Mouse (Mus musculus) layer of hippocampus, postnatal 14 days (tissue): ENCODE data around the gene Trp53inp2. TPM values are rescaled to one million over a fixed set of nuclear protein-coding genes. Genes with fewer than 3 reads are reported as not detected.

Source experiments
- DNase-seq, 2 experiments: peaks; one replicate each; pipeline ENCODE4 v3.0.0; 2021 to 2022; ENCODE audit warnings: low spot score in 2 of 2, mixed read lengths in 1 of 2
- microRNA-seq, 2 experiments: library from miRNA; unstranded; fragments of <30 nt; microRNA quantifications; one replicate each; pipeline ENCODE4 v1.2.0; 2021
- total RNA-seq, 2 experiments: library from RNA; stranded (reverse); gene quantifications; 2 replicates each; pipeline ENCODE4 v1.2.3; 2021

Gene Trp53inp2
- total RNA-seq, 2 experiments from 2014 or later = 235 TPM

DNA sequence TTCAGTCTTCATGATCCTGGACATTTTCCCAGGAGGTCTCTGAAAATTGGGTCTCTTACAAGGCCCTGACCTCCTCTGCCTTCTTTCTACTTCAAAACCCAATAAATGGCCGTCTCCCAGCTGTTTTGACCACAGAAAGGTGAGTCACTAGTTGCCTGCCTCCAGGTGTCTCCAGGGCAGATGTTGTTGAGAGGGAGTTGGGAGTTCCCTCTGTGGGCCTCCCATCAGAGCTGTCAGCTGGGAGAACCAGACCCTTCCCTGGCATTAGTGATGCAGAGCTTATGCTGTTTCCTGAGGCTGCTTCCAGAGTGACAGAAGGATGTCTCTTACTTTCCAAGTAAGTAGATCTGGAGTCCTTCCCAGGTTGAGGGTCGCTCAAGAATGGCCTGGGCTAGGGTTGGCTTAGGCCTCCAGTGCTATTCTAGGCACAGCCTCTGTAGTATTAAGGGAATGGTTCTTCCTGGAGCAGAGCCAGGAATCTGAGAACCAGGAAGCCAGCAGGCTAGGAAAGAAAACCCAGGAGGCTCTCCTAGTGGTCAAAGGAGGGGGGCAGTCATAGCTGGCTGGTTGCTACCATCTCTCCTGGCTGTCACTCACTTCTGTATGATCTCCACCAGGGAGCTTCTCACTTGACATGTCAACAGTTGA is 2.1 kb downstream of the Trp53inp2 start:
- peak in 1 of 2 experiments; percentile 55 for DNase-seq

DNA sequence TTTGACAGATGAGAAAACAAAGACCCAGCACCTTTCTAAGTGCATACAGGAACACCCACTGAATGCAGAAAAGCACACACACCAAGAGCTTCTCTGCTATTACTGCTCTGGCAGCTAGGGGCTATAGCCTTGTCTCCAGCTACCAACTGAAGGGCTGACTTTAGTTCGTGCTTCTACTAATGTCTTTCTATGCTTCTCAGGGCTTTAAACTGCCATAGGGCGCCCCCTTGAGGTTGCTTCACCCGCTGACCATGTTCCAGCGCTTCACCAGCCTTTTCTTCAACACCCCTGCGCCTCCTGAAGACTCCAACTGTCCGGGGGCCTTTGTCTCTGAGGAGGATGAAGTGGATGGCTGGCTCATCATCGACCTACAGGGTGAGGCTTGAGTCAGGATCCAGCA is 4.2 kb downstream of the Trp53inp2 start:
- peak; percentile 76 to 82 for DNase-seq

DNA sequence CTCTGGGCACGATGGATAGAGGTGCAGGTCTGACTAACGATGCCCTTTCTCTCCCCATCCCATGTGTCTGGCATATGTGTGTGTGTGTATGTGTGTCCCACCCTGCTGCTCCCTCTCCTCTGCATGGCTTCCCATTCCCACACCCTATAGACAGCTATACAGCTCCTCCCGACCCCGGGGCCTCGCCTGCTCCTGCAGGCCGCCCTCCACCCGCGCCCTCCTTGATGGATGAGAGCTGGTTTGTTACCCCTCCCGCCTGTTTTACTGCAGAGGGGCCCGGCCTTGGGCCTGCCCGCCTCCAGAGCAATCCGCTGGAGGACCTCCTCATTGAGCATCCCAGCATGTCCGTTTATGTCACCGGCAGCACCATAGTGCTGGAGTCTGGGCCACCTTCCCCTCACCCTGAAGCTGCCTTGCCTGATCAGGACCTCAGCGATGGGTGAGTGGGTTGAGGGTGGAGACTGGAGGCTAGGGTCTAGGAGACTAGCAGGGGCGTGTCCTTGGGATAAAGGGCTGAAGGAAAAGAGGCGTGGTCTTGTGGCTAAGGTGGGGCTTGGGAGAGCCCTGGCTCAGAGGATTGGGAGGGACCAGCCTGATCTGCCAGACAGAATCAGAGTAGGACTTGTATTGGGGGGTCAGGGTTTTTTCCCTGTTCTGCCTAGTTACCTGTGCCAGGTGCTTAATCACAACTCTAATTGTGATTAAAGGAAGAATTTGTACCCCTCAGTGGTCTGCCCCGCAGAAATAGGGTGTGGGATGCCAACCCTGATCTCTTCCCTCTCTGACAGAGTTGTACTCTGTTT is 5.1 kb downstream of the Trp53inp2 start:
- no peak for DNase-seq

GRCm38 (mm10) chr2:155386534-155386899 is 5.7 kb downstream of the Trp53inp2 start:
- DNase-seq = no peak

DNA sequence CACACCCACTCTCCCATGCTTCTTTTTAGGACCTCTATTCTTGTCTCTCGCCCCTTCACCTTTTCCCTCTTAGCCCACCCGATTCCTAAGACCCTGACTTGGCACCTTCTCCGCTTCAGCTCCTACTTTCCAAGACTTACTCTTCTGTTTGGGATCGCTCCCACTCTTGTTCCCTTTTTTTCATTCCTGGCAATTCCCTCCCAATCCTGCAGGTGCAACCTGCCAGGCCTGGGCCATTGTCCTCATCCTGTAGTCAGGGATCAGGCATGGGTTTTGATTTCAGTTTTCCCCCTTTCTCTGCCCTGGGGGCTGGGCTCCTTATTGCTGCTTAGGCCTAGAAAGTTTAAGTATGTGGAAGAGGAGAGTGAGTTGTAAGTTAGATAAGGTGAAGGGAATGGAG is 6.2 kb downstream of the Trp53inp2 start:
- DNase-seq = no peak

- DNase-seq = no peak
Observed at GRCm38 (mm10) chr2:155388573-155388972, 7.7 kb downstream of the Trp53inp2 start.

- no peak for DNase-seq
Observed at GRCm38 (mm10) chr2:155394586-155394985, 13.7 kb downstream of the Trp53inp2 start.

DNA sequence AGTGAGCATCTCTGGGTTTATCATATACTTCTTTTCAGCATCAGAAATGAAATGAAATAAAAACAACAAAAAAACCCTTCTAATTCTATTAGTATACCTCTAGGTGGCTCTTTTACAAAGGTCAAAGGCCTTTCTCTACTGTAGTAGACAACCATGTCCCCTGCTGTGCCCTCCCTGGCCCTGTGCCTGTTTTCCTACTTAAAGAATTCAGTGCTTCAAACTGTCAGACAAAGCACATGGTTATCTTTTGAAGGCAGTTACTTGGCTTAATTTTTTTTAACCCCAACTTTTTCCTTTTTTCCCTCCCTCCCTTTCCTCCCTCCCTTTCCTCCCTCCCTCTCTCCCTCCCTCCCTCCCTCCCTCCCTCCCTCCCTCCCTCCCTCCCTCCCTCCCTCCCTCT is 19.4 kb downstream of the Trp53inp2 start:
- DNase-seq = no peak

DNA sequence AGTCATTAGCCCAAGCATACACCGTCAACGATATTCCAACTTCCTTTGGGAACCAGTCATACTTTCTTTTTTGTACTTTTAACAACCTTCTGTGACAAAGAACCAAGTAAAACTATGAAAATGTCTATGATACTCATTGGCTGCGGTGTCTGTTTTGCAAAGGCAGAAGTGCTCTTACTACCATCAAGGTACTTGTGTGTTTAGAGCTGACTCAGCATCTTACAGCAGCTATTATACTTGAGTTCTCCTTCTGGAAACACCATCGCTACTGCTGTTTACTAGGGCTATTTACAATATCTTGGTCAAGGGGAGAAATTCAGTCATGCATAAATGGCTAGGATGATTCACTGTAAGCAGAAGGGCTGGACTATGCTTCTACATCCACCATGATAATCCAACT is 21.1 kb downstream of the Trp53inp2 start:
- no peak for DNase-seq

DNA sequence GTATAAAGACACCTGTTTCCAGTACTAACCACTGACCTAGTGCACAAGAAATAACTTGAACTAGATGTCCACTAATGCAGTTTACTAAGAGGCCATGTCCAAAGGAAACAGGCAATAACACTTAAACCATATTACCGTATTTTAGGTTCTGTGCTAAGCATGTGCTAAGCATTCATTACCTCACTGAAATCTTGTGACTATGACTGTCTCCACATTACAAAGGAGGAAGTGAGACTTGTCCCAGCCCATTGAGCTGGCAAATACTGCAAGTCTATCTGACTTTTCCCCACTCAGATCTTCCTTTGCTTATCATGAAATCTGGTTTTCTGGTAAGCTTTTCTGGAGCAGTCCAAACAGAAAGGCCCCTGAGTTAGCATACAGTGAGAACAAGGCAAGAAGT is 23.8 kb downstream of the Trp53inp2 start:
- DNase-seq = no peak

GRCm38 (mm10) chr2:155420911-155421310 is 40.1 kb downstream of the Trp53inp2 start:
- DNase-seq = no peak

DNA sequence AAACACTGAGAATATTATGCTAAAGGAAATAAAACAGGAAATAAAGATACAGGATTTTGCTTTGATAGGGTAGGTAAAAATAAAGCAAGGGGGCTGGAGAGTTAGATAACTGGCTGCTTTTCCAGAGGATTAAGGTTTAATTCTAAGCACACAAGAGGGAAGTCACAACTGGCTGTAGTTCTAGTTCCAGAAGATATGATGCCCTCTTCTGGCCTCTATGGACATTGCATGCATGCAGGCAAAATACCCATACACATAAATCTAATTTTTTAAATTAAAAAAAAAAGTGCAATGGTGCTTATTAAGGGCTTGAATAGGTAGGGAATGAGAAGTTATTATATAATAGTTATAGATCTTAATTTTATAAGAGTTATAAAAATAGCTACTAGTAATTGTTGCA is 55.6 kb downstream of the Trp53inp2 start:
- no peak for DNase-seq

Small RNA genes within 50 kb of the gene (microRNA-seq; reads per million reads assigned to microRNA genes)
- 0 reads per million in 2 experiments for gene Mir695

Other genes starting within 250 kb of the Trp53inp2 start
- 10 to 100 TPM; 44.8 to 45.6 TPM for gene Itch, start 247.6 kb upstream of the Trp53inp2 start, total RNA-seq
- 100 to 1,000 TPM; 342 to 353 TPM for gene Dynlrb1, start 144.5 kb upstream of the Trp53inp2 start, total RNA-seq
- 100 to 1,000 TPM; 359 to 363 TPM for gene Map1lc3a, start 104.8 kb upstream of the Trp53inp2 start, total RNA-seq
- 10 to 100 TPM; 22.5 to 23.5 TPM for gene Pigu, start 23.6 kb upstream of the Trp53inp2 start, total RNA-seq
- 10 to 100 TPM; 61.1 to 71.8 TPM for gene Ncoa6, start 92.8 kb downstream of the Trp53inp2 start, total RNA-seq
- 10 to 100 TPM; 60.4 to 63.1 TPM for gene Acss2, start 136.9 kb downstream of the Trp53inp2 start, total RNA-seq
- 100 to 1,000 TPM; 107 to 119 TPM for gene Ggt7, start 137.2 kb downstream of the Trp53inp2 start, total RNA-seq
- 10 to 100 TPM; 14.5 to 16.4 TPM for gene Gss, start 211.8 kb downstream of the Trp53inp2 start, total RNA-seq
- 1 to 10 TPM; 3.1 to 4.9 TPM for gene Myh7b, start 230.2 kb downstream of the Trp53inp2 start, total RNA-seq